Mouse (Mus musculus) megakaryocyte, embryonic 14.5 days (primary cell): Measurements from ENCODE around the gene Nsun7.

Source experiments
- FLI1 ChIP-seq: IDR thresholded peaks from 2 replicates; pipeline ENCODE4 v1.6.1; 2012; ENCODE audit warnings: low read length, inconsistent platforms, mixed read lengths
- GATA1 ChIP-seq: IDR thresholded peaks from 3 replicates; pipeline ENCODE4 v1.6.1; 2012; ENCODE audit warnings: mixed read lengths, low read length, inconsistent platforms, borderline replicate concordance

DNA sequence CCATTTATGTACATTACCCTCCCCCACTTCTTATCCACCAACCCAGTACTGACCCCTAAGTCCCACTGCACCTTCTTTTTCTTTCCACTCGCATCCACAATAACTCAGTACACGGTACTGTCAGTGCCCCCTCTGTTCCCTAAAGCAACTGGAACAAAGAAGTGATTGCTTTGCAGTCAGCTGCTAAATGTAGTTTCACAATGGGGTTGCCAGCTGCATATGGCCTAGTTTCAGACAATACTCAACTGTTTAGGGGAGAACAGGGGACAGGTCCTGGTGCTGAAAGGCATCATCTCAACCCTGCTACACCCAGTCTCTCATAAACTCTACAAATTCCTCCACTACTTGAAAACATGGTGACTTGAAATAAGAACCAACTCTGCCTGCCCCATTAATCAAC is 11.4 kb downstream of the Nsun7 start:
- no peak for TF ChIP-seq FLI1
- TF ChIP-seq GATA1: no peak
